Mouse (Mus musculus): ENCODE results near the gene Tapbpl.

GRCm38 (mm10) chr6:125268799-125269198 lies 37.1 kb upstream of the Tapbpl start:
- TF ChIP-seq E2F4 (IDR thresholded peaks at IDR 0.05; ENCODE audit: insufficient read depth) (no peak), MAX (IDR thresholded peaks at IDR 0.05; ENCODE audit: low read depth) (no peak), POLR2A (IDR thresholded peaks at IDR 0.05; ENCODE audit: insufficient read length, low read depth) (no peak), MYOD1 (IDR thresholded peaks at IDR 0.05; ENCODE audit: control insufficient read depth in 1 of 3, insufficient read length in 2 of 3, low read depth in 2 of 3) (no peak), POLR2AphosphoS2 (IDR thresholded peaks at IDR 0.05; ENCODE audit: insufficient read length, low read depth) (no peak), CEBPB (IDR thresholded peaks at IDR 0.05; ENCODE audit: insufficient read depth, poor library complexity, severe bottlenecking) (no peak), MYOG (IDR thresholded peaks at IDR 0.05; ENCODE audit: control insufficient read depth in 1 of 3, insufficient read depth in 1 of 3, insufficient read length in 2 of 3, low read depth in 2 of 3) (no peak), TCF12 (IDR thresholded peaks at IDR 0.05; ENCODE audit: insufficient read depth, poor library complexity, severe bottlenecking) (no peak), SRF (IDR thresholded peaks at IDR 0.05; ENCODE audit: control insufficient read depth, insufficient read length, low read depth) (no peak)

All from myocyte (in vitro differentiated cells).